ENCODE assay signal across 8 mouse cellular contexts in genomic region chr6:91285450-91285790, GRCm38 (mm10).
DNase-seq lines count a peak whose midpoint lies in the region; ATAC-seq lines count a peak whose summit lies in the region.

No protein-coding gene starts in this region.

- H3K36me3 ChIP-seq in hindbrain, embryonic 13.5 days, result no peaks in the 10 kb centered on the region

- H3K4me3 ChIP-seq in hindbrain, embryonic 13.5 days, result peak overlapping the region; percentile 32

- H3K9me3 ChIP-seq in hindbrain, embryonic 13.5 days, result no peaks in the 10 kb centered on the region

- H3K9ac ChIP-seq in hindbrain, embryonic 13.5 days, result peak overlapping the region; percentile 74

- peak overlapping the region; percentile 66 for H3K4me2 ChIP-seq in hindbrain, embryonic 13.5 days

- H3K27me3 ChIP-seq in hindbrain, embryonic 13.5 days, result peaks cover 42% of the 10 kb centered on the region

- under 1% methylated on average over 28 of the region's 28 CpGs for WGBS in hindbrain, embryonic 13.5 days

- peak overlapping the region; percentile 82 for H3K27ac ChIP-seq in hindbrain, embryonic 13.5 days

- peak; percentile 69 for ATAC-seq in hindbrain, embryonic 13.5 days (ENCODE audit: low FRiP score)

- peaks cover 36% of the 10 kb centered on the region for H3K4me1 ChIP-seq in hindbrain, embryonic 13.5 days (replicated peaks)

- DNase-seq in R1 (ENCODE audit: low read depth, low spot score), result peak; percentile 80
- peak; percentile 95 to 96 for DNase-seq in cerebellum, postnatal 10 days
- DNase-seq in frontal cortex, postnatal 36 days (ENCODE audit: low spot score in 2 of 2), result peak; percentile 73 to 83
- DNase-seq in layer of hippocampus, postnatal 25 days (ENCODE audit: extremely low spot score in 1 of 2, low spot score in 1 of 2), result peak; percentile 79 to 82
- DNase-seq in lung, postnatal 14 days, result peak; percentile 82
- peak; percentile 90 for DNase-seq in retina, postnatal 1 day
- peak; percentile 22 for DNase-seq in yolk sac, embryonic 10.5 days (ENCODE audit: low spot score)

Comparison
In these comparisons a context has a peak if more than half of its experiments do, and no peak if none do; other contexts are left out.
1. Peak in every context shown above with its lines: DNase-seq, ATAC-seq, H3K4me3 ChIP-seq and H3K27ac ChIP-seq.
2. DNase-seq: peak in every context shown above with its lines; median percentile 96 in cerebellum, postnatal 10 days; 90 in retina, postnatal 1 day; 82 in lung, postnatal 14 days; 80 in layer of hippocampus, postnatal 25 days; 80 in R1; 78 in frontal cortex, postnatal 36 days; 22 in yolk sac, embryonic 10.5 days.